Mouse (Mus musculus): ENCODE measurements around the gene Fxyd4. TPM values are rescaled to one million over a fixed set of nuclear protein-coding genes. Genes with fewer than 3 reads are reported as not detected.

The Fxyd4 gene
- total and polyA plus RNA-seq, 3 experiments: not detected

GRCm38 (mm10) chr6:117888642-117889096, 48.8 kb downstream of the Fxyd4 start:
- Histone ChIP-seq H3K9me3 (replicated peaks; ENCODE audit: low read length) (no peaks in the 10 kb centered on the region), H3K27me3 (replicated peaks) (no peaks in the 10 kb centered on the region), H3K4me3 (replicated peaks in 1 of 3; ENCODE audit: low read depth in 2 of 3, low read length in 2 of 3, poor library complexity in 1 of 3) (no peak overlapping the region), H3K27ac (ENCODE audit: insufficient read depth, low read depth) (no peak overlapping the region), H3K4me2 (ENCODE audit: insufficient read depth, low read depth, poor library complexity, severe bottlenecking) (no peak overlapping the region), H3K36me3 (replicated peaks in 1 of 2; ENCODE audit: control insufficient read depth in 1 of 2, insufficient read depth in 1 of 2, low read length in 1 of 2) (peaks cover 0 to 6% of the 10 kb centered on the region in 2 experiments), H3K79me2 (replicated peaks; ENCODE audit: control insufficient read depth, extremely low read depth, insufficient read depth, poor library complexity, severe bottlenecking) (no peaks in the 10 kb centered on the region), H3K9ac (ENCODE audit: insufficient read depth, low read depth) (no peak overlapping the region), H3K4me1 (ENCODE audit: control insufficient read depth in 1 of 2, insufficient read depth in 2 of 2) (peaks cover 0 to 30% of the 10 kb centered on the region in 2 experiments; a peak in 3 of 4 replicates)
- dilution Hi-C loops (cut with MboI; ENCODE audit: extremely low pct_ligation_motif_present, extremely low pct_unique_long_range_greater_than_20kb, low sequenced_read_pairs) (no loop called here), in situ Hi-C loops (cut with MboI; ENCODE audit: low pct_ligation_motif_present, low pct_unique_long_range_greater_than_20kb, low sequenced_read_pairs) (no loop called here)
- TF ChIP-seq ETS1 (conservative IDR thresholded peaks at IDR 0.05; ENCODE audit: low read depth, low read length) (no peak), JUND (conservative IDR thresholded peaks at IDR 0.05; ENCODE audit: low read depth, low read length) (no peak), MAFK (IDR thresholded peaks at IDR 0.05; ENCODE audit: insufficient replicate concordance, low read length) (no peak)
- no peak for DNase-seq (ENCODE audit: extremely low read depth)

GRCm38 (mm10) chr6:117888032-117888431, 49.5 kb downstream of the Fxyd4 start:
- peaks cover 0 to 30% of the 10 kb centered on the region in 2 experiments; a peak in 3 of 4 replicates for H3K4me1 ChIP-seq (ENCODE audit: control insufficient read depth in 1 of 2, insufficient read depth in 2 of 2)

GRCm38 (mm10) chr6:117885943-117886342, 51.5 kb downstream of the Fxyd4 start:
- Histone ChIP-seq H3K4me3 (replicated peaks in 1 of 3; ENCODE audit: low read depth in 2 of 3, low read length in 2 of 3, poor library complexity in 1 of 3) (no peak overlapping the region), H3K36me3 (replicated peaks in 1 of 2; ENCODE audit: control insufficient read depth in 1 of 2, insufficient read depth in 1 of 2, low read length in 1 of 2) (peaks cover 0 to 6% of the 10 kb centered on the region in 2 experiments), H3K27ac (ENCODE audit: insufficient read depth, low read depth) (no peak overlapping the region), H3K4me1 (ENCODE audit: control insufficient read depth in 1 of 2, insufficient read depth in 2 of 2) (peaks cover 3 to 27% of the 10 kb centered on the region in 2 experiments; a peak in 3 of 4 replicates), H3K9ac (ENCODE audit: insufficient read depth, low read depth) (no peak overlapping the region), H3K9me3 (replicated peaks; ENCODE audit: low read length) (no peaks in the 10 kb centered on the region), H3K4me2 (ENCODE audit: insufficient read depth, low read depth, poor library complexity, severe bottlenecking) (no peak overlapping the region), H3K79me2 (replicated peaks; ENCODE audit: control insufficient read depth, extremely low read depth, insufficient read depth, poor library complexity, severe bottlenecking) (no peaks in the 10 kb centered on the region), H3K27me3 (replicated peaks) (no peaks in the 10 kb centered on the region)
- in situ Hi-C loops (cut with MboI; ENCODE audit: low pct_ligation_motif_present, low pct_unique_long_range_greater_than_20kb, low sequenced_read_pairs) (no loop called here), dilution Hi-C loops (cut with MboI; ENCODE audit: extremely low pct_ligation_motif_present, extremely low pct_unique_long_range_greater_than_20kb, low sequenced_read_pairs) (no loop called here)
- TF ChIP-seq ZMIZ1 (IDR thresholded peaks at IDR 0.05; ENCODE audit: low read depth, low read length) (no peak), CTCF (conservative IDR thresholded peaks at IDR 0.05 in 1 of 2, IDR thresholded peaks at IDR 0.05 in 1 of 2; ENCODE audit: low read depth in 2 of 2, low read length in 2 of 2) (no peak), POLR2A (IDR thresholded peaks at IDR 0.05; ENCODE audit: low read depth, low read length) (no peak)
- no peak for DNase-seq (ENCODE audit: extremely low read depth)

More at GRCm38 (mm10) chr6:117888032-117888431, 49.5 kb downstream of the Fxyd4 start:
- TF ChIP-seq GABPA (IDR thresholded peaks at IDR 0.05; ENCODE audit: insufficient replicate concordance, low read depth, low read length) (no peak), UBTF (IDR thresholded peaks at IDR 0.05; ENCODE audit: low read depth, low read length) (no peak), JUND (conservative IDR thresholded peaks at IDR 0.05; ENCODE audit: low read depth, low read length) (no peak), KAT2A (IDR thresholded peaks at IDR 0.05; ENCODE audit: insufficient replicate concordance, low read length) (no peak), ETS1 (conservative IDR thresholded peaks at IDR 0.05; ENCODE audit: low read depth, low read length) (no peak)
- H3K9me3 ChIP-seq (replicated peaks; ENCODE audit: low read length): no peaks in the 10 kb centered on the region
- H3K4me3 ChIP-seq (replicated peaks in 1 of 3; ENCODE audit: low read depth in 2 of 3, low read length in 2 of 3, poor library complexity in 1 of 3): no peak overlapping the region
- H3K27me3 ChIP-seq (replicated peaks): no peaks in the 10 kb centered on the region
- DNase-seq (ENCODE audit: extremely low read depth): no peak
- in situ Hi-C loops (cut with MboI; ENCODE audit: low pct_ligation_motif_present, low pct_unique_long_range_greater_than_20kb, low sequenced_read_pairs): no loop called here
- H3K4me2 ChIP-seq (ENCODE audit: insufficient read depth, low read depth, poor library complexity, severe bottlenecking): no peak overlapping the region
- dilution Hi-C loops (cut with MboI; ENCODE audit: extremely low pct_ligation_motif_present, extremely low pct_unique_long_range_greater_than_20kb, low sequenced_read_pairs): no loop called here
- H3K36me3 ChIP-seq (replicated peaks in 1 of 2; ENCODE audit: control insufficient read depth in 1 of 2, insufficient read depth in 1 of 2, low read length in 1 of 2): peaks cover 0 to 6% of the 10 kb centered on the region in 2 experiments
- no peak overlapping the region for H3K9ac ChIP-seq (ENCODE audit: insufficient read depth, low read depth)
- no peak overlapping the region for H3K27ac ChIP-seq (ENCODE audit: insufficient read depth, low read depth)
- H3K79me2 ChIP-seq (replicated peaks; ENCODE audit: control insufficient read depth, extremely low read depth, insufficient read depth, poor library complexity, severe bottlenecking): no peaks in the 10 kb centered on the region

Other genes starting within 250 kb of the Fxyd4 start
- 19.7 and 21.7 TPM in 2 replicates for gene Zfp637, start 96.5 kb downstream of the Fxyd4 start, total RNA-seq (2012; rRNA removed)
- gene Zfp637, start 96.5 kb downstream of the Fxyd4 start, total RNA-seq (2014; rRNA removed): 18.7 and 21.3 TPM in 2 replicates
- gene Zfp637, start 96.5 kb downstream of the Fxyd4 start, polyA plus RNA-seq (2012; ENCODE audit: insufficient read length, low read depth): 11.9 and 12.5 TPM in 2 replicates
- 13.1 and 16.2 TPM in 2 replicates for gene Zfp239, start 75.6 kb downstream of the Fxyd4 start, total RNA-seq (2012; rRNA removed)
- 19.6 and 20.4 TPM in 2 replicates for gene Zfp239, start 75.6 kb downstream of the Fxyd4 start, total RNA-seq (2014; rRNA removed)
- 15.1 and 16.6 TPM in 2 replicates for gene Zfp239, start 75.6 kb downstream of the Fxyd4 start, polyA plus RNA-seq (2012; ENCODE audit: insufficient read length, low read depth)
- 598 and 821 TPM in 2 replicates for gene Hnrnpf, start 37.4 kb downstream of the Fxyd4 start, total RNA-seq (2012; rRNA removed)
- gene Hnrnpf, start 37.4 kb downstream of the Fxyd4 start, total RNA-seq (2014; rRNA removed): 1,196 and 1,374 TPM in 2 replicates
- 790 and 847 TPM in 2 replicates for gene Hnrnpf, start 37.4 kb downstream of the Fxyd4 start, polyA plus RNA-seq (2012; ENCODE audit: insufficient read length, low read depth)
- 0.13 TPM in 1 of 2 replicates, not detected in the other for gene Rasgef1a, start 73.7 kb upstream of the Fxyd4 start, total RNA-seq (2012; rRNA removed)
- not detected in 2 replicates for gene Rasgef1a, start 73.7 kb upstream of the Fxyd4 start, total RNA-seq (2014; rRNA removed)
- not detected in 2 replicates for gene Rasgef1a, start 73.7 kb upstream of the Fxyd4 start, polyA plus RNA-seq (2012; ENCODE audit: insufficient read length, low read depth)
- gene Csgalnact2, start 201.4 kb upstream of the Fxyd4 start, total RNA-seq (2012; rRNA removed): 2.2 and 2.4 TPM in 2 replicates
- 6.4 and 7.3 TPM in 2 replicates for gene Csgalnact2, start 201.4 kb upstream of the Fxyd4 start, total RNA-seq (2014; rRNA removed)
- 2.1 and 3.0 TPM in 2 replicates for gene Csgalnact2, start 201.4 kb upstream of the Fxyd4 start, polyA plus RNA-seq (2012; ENCODE audit: insufficient read length, low read depth)

Measured in CH12.LX (cell line).